Mouse (Mus musculus): ENCODE results near the gene Tmem26. TPM values are rescaled to one million over a fixed set of nuclear protein-coding genes. Genes with fewer than 3 reads are reported as not detected.

The Tmem26 gene
- polyA plus RNA-seq, 1 experiment from 2014 or later: 4.6 TPM

DNA sequence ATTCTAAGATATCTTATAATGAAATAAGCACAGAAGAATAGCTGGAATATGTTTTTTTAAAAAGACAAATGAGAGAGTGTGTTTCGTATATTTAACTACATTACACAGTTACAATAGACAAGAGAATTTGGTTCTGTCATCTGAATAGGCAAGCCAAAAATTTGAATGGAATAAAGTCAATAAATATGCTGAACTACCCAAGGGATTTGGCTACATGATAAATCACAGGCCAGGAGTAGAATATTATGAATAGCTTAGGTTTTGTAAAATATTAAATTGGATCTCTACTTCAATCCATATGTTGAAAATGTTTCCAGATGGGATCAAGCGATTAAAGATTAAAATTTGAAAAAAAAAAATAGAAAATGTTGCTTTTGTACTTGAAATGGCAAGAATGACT lies 60.4 kb downstream of the Tmem26 start:
- Histone ChIP-seq H3K9ac (ENCODE audit: low read depth, low read length) (no peak overlapping the region), H3K4me1 (ENCODE audit: control insufficient read depth, insufficient read depth, low read depth, low read length) (no peaks in the 10 kb centered on the region), H3K27me3 (replicated peaks; ENCODE audit: control insufficient read depth, insufficient read depth, low read length) (no peaks in the 10 kb centered on the region), H3K4me3 (ENCODE audit: low read length) (no peak overlapping the region), H3K36me3 (ENCODE audit: control insufficient read depth, insufficient read depth, low read length) (no peaks in the 10 kb centered on the region), H3K9me3 (ENCODE audit: control insufficient read depth, low read length) (no peaks in the 10 kb centered on the region), H3K4me2 (ENCODE audit: low read length) (no peak overlapping the region), H3K27ac (ENCODE audit: low read depth, low read length) (no peak overlapping the region)
- 93% methylated on average over 2 of the region's 2 CpGs for WGBS
- no peak for ATAC-seq

DNA sequence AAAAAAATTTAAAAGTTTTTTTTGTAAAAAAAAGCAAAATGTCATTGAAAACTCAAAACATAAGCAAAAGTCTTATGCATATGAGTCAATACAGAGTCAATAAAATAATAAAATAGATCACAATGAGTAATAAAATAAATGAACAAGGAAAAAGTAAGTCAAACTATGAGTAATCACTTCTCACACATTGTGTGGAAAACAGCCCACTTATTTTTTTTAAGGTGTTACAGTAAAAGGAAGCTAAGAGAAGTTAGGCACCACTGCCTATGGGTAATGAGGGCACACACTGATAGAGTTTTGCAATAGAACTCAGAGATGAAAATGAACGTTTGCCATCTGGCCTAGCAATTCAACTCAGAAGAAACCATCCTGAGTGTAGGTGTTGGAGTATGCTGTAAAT lies 61.0 kb downstream of the Tmem26 start:
- Histone ChIP-seq H3K27ac (ENCODE audit: low read depth, low read length) (no peak overlapping the region), H3K4me1 (ENCODE audit: control insufficient read depth, insufficient read depth, low read depth, low read length) (no peaks in the 10 kb centered on the region), H3K4me3 (ENCODE audit: low read length) (no peak overlapping the region), H3K9me3 (ENCODE audit: control insufficient read depth, low read length) (no peaks in the 10 kb centered on the region), H3K4me2 (ENCODE audit: low read length) (no peak overlapping the region), H3K27me3 (replicated peaks; ENCODE audit: control insufficient read depth, insufficient read depth, low read length) (no peaks in the 10 kb centered on the region), H3K36me3 (ENCODE audit: control insufficient read depth, insufficient read depth, low read length) (no peaks in the 10 kb centered on the region), H3K9ac (ENCODE audit: low read depth, low read length) (no peak overlapping the region)
- ATAC-seq: no peak
- 85% methylated on average over 1 of the region's 1 CpGs for WGBS

DNA sequence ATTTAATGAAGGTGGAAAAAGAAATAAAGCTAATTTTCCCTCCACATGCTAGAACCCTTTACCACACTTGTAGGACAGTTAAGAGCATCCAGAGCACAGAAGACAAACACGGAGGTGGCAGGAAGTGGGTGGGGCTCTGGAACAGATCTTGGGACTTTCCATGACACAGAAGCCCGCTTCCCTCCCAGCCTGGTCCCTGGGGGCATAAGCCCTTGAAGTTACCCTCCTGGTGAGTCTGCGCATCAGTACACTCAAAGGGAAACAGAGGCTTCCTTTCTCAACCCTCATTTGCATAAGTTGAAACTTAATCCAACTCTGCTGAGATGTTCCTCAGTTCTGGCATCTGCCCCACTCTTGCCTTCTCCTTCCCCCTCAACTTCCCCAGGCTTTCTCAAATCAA lies 72.0 kb downstream of the Tmem26 start:
- H3K4me1 ChIP-seq (ENCODE audit: control insufficient read depth, insufficient read depth, low read depth, low read length): no peaks in the 10 kb centered on the region
- no peaks in the 10 kb centered on the region for H3K27me3 ChIP-seq (replicated peaks; ENCODE audit: control insufficient read depth, insufficient read depth, low read length)
- WGBS: 11% methylated on average over 3 of the region's 3 CpGs
- no peak overlapping the region for H3K4me2 ChIP-seq (ENCODE audit: low read length)
- H3K4me3 ChIP-seq (ENCODE audit: low read length): no peak overlapping the region
- no peak overlapping the region for H3K27ac ChIP-seq (ENCODE audit: low read depth, low read length)
- H3K9me3 ChIP-seq (ENCODE audit: control insufficient read depth, low read length): no peaks in the 10 kb centered on the region
- no peaks in the 10 kb centered on the region for H3K36me3 ChIP-seq (ENCODE audit: control insufficient read depth, insufficient read depth, low read length)
- no peak for ATAC-seq
- no peak overlapping the region for H3K9ac ChIP-seq (ENCODE audit: low read depth, low read length)

DNA sequence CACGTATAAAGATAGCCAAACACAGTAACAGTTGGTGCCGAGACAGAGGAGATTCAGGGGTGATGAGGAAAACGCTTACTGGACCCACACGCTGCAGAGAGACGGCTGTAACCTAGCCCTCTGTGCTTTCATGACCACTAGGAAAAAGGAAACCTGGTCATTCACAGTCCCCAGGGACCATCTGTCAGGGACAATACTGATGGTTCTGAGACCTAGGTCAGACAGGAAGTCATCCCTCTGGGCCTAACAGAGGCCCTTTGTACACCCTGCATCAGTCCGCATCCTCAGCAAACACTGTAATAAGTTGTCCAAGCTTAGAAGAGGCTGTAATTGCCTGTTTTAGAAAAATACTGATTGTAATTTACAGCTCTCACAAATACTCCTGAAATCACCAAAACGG lies 76.4 kb downstream of the Tmem26 start:
- no peaks in the 10 kb centered on the region for H3K4me1 ChIP-seq (ENCODE audit: control insufficient read depth, insufficient read depth, low read depth, low read length)
- no peaks in the 10 kb centered on the region for H3K27me3 ChIP-seq (replicated peaks; ENCODE audit: control insufficient read depth, insufficient read depth, low read length)
- WGBS: 66% methylated on average over 7 of the region's 7 CpGs
- H3K27ac ChIP-seq (ENCODE audit: low read depth, low read length): no peak overlapping the region
- H3K4me2 ChIP-seq (ENCODE audit: low read length): no peak overlapping the region
- no peak overlapping the region for H3K9ac ChIP-seq (ENCODE audit: low read depth, low read length)
- H3K9me3 ChIP-seq (ENCODE audit: control insufficient read depth, low read length): no peaks in the 10 kb centered on the region
- ATAC-seq: no peak
- H3K36me3 ChIP-seq (ENCODE audit: control insufficient read depth, insufficient read depth, low read length): no peaks in the 10 kb centered on the region
- H3K4me3 ChIP-seq (ENCODE audit: low read length): no peak overlapping the region

DNA sequence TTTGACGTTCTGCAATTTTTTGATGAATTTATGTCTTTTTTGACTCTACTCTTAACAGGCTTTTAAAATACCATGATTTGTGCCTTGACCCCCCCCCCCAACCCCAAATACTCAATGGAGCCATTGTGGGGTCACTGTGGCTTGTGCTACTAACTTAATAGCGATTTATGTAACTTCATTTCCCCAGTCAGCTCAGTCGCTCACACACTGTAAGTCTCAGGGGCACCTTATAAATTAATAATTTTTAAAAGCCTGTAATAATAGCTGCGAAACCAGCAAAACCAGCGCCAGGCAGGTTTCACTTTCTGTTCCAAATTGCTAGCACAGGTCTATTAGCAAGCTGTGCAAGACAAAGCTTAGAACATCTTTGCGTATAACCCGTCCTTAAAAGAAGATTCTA lies 76.9 kb downstream of the Tmem26 start:
- no peaks in the 10 kb centered on the region for H3K36me3 ChIP-seq (ENCODE audit: control insufficient read depth, insufficient read depth, low read length)
- H3K4me1 ChIP-seq (ENCODE audit: control insufficient read depth, insufficient read depth, low read depth, low read length): no peaks in the 10 kb centered on the region
- no peak overlapping the region for H3K4me3 ChIP-seq (ENCODE audit: low read length)
- H3K27me3 ChIP-seq (replicated peaks; ENCODE audit: control insufficient read depth, insufficient read depth, low read length): no peaks in the 10 kb centered on the region
- H3K27ac ChIP-seq (ENCODE audit: low read depth, low read length): no peak overlapping the region
- H3K9ac ChIP-seq (ENCODE audit: low read depth, low read length): no peak overlapping the region
- no peaks in the 10 kb centered on the region for H3K9me3 ChIP-seq (ENCODE audit: control insufficient read depth, low read length)
- 77% methylated on average over 7 of the region's 7 CpGs for WGBS
- no peak for ATAC-seq
- no peak overlapping the region for H3K4me2 ChIP-seq (ENCODE audit: low read length)

DNA sequence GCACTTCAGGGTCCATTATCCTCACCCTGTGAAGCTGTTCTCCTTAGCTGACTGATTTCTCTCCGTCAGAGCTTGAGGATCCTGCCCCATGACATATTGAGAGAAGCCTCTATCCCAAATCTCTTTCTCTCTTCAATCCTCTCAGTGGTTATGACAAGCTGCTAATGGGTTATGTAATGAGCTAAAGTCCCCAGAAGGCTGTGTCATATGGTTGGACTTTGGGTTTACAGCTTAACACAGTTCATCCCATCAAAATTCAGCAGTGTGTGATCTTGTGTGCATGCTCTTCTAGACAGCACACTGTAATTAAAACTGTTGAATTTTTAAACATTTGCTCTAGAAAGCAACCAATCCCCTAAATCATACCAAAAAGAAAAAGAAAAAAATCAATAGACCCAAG lies 82.9 kb downstream of the Tmem26 start:
- H3K4me3 ChIP-seq (ENCODE audit: low read length): no peak overlapping the region
- no peaks in the 10 kb centered on the region for H3K4me1 ChIP-seq (ENCODE audit: control insufficient read depth, insufficient read depth, low read depth, low read length)
- H3K27me3 ChIP-seq (replicated peaks; ENCODE audit: control insufficient read depth, insufficient read depth, low read length): no peaks in the 10 kb centered on the region
- no peak overlapping the region for H3K4me2 ChIP-seq (ENCODE audit: low read length)
- 75% methylated on average over 1 of the region's 1 CpGs for WGBS
- no peak overlapping the region for H3K27ac ChIP-seq (ENCODE audit: low read depth, low read length)
- H3K36me3 ChIP-seq (ENCODE audit: control insufficient read depth, insufficient read depth, low read length): no peaks in the 10 kb centered on the region
- no peak overlapping the region for H3K9ac ChIP-seq (ENCODE audit: low read depth, low read length)
- no peaks in the 10 kb centered on the region for H3K9me3 ChIP-seq (ENCODE audit: control insufficient read depth, low read length)
- no peak for ATAC-seq

DNA sequence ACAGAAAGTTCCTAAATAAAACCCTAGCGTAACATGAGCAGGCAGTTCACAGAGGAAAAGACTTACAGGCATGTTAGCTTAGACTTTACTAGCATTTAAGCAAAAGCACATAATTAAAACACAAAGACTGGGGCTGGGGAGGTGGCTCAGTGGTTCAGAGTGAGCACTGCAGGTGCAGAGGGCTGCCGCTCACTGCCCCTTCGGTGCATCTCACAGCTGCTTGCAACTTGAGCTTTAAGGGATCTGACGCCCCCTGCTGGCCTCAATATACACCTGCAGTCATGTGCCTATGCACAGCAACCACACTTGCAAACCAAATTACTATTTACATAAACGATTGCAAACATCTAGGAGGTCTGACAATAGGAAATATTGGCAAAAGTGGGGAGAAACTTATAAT lies 87.5 kb downstream of the Tmem26 start:
- WGBS: 88% methylated on average over 5 of the region's 5 CpGs
- H3K9ac ChIP-seq (ENCODE audit: low read depth, low read length): no peak overlapping the region
- no peak overlapping the region for H3K4me3 ChIP-seq (ENCODE audit: low read length)
- H3K4me2 ChIP-seq (ENCODE audit: low read length): no peak overlapping the region
- H3K36me3 ChIP-seq (ENCODE audit: control insufficient read depth, insufficient read depth, low read length): no peaks in the 10 kb centered on the region
- no peak for ATAC-seq
- H3K4me1 ChIP-seq (ENCODE audit: control insufficient read depth, insufficient read depth, low read depth, low read length): no peaks in the 10 kb centered on the region
- no peaks in the 10 kb centered on the region for H3K27me3 ChIP-seq (replicated peaks; ENCODE audit: control insufficient read depth, insufficient read depth, low read length)
- H3K27ac ChIP-seq (ENCODE audit: low read depth, low read length): no peak overlapping the region
- no peaks in the 10 kb centered on the region for H3K9me3 ChIP-seq (ENCODE audit: control insufficient read depth, low read length)

DNA sequence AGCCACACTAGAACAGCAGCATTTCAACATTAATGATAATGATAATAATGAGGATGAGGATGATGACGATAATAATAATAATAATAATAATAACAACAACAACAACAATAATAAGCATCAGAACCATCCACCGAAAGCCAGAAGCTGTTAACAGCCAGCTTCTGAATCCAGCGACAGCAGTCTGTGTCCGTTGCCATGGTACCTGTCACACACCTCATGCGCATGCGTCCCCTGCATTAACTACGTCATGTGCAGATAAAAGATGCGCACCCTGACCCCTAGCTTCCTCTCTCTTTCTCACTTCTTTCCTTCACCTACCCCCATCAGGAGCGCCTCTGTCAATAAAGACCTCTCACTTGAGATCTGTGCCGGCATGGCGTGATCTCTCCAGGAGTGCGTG lies 89.3 kb downstream of the Tmem26 start:
- no peaks in the 10 kb centered on the region for H3K9me3 ChIP-seq (ENCODE audit: control insufficient read depth, low read length)
- ATAC-seq: no peak
- H3K27me3 ChIP-seq (replicated peaks; ENCODE audit: control insufficient read depth, insufficient read depth, low read length): no peaks in the 10 kb centered on the region
- no peak overlapping the region for H3K27ac ChIP-seq (ENCODE audit: low read depth, low read length)
- H3K4me3 ChIP-seq (ENCODE audit: low read length): no peak overlapping the region
- H3K4me2 ChIP-seq (ENCODE audit: low read length): no peak overlapping the region
- no peaks in the 10 kb centered on the region for H3K36me3 ChIP-seq (ENCODE audit: control insufficient read depth, insufficient read depth, low read length)
- 83% methylated on average over 12 of the region's 12 CpGs for WGBS
- H3K4me1 ChIP-seq (ENCODE audit: control insufficient read depth, insufficient read depth, low read depth, low read length): no peaks in the 10 kb centered on the region
- no peak overlapping the region for H3K9ac ChIP-seq (ENCODE audit: low read depth, low read length)

DNA sequence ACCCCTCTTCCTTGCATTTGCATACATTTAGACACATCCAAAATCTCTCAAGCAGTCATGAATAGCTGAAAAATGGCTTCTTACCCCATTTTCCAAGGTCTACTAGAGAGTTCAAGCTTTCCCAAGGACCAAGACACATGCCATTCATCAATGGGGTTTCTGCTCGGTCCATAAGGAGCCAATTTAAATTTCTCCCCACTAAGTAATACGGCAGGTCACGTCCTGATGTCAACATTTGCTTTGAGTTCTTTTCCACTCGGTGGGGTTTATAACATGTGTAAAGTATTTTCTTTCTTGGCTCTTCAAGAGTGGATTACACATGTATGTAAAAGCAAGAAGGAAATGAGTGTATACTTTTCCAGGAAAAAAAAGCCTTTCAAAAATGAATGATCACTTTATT lies 93.8 kb downstream of the Tmem26 start:
- Histone ChIP-seq H3K9ac (ENCODE audit: low read depth, low read length) (no peak overlapping the region), H3K36me3 (ENCODE audit: control insufficient read depth, insufficient read depth, low read length) (no peaks in the 10 kb centered on the region), H3K4me1 (ENCODE audit: control insufficient read depth, insufficient read depth, low read depth, low read length) (no peaks in the 10 kb centered on the region), H3K27ac (ENCODE audit: low read depth, low read length) (no peak overlapping the region), H3K4me2 (ENCODE audit: low read length) (no peak overlapping the region), H3K4me3 (ENCODE audit: low read length) (no peak overlapping the region), H3K27me3 (replicated peaks; ENCODE audit: control insufficient read depth, insufficient read depth, low read length) (no peaks in the 10 kb centered on the region), H3K9me3 (ENCODE audit: control insufficient read depth, low read length) (peaks cover 3% of the 10 kb centered on the region; the same call in 1 of the 2 replicates)
- WGBS: 79% methylated on average over 4 of the region's 4 CpGs
- no peak for ATAC-seq

DNA sequence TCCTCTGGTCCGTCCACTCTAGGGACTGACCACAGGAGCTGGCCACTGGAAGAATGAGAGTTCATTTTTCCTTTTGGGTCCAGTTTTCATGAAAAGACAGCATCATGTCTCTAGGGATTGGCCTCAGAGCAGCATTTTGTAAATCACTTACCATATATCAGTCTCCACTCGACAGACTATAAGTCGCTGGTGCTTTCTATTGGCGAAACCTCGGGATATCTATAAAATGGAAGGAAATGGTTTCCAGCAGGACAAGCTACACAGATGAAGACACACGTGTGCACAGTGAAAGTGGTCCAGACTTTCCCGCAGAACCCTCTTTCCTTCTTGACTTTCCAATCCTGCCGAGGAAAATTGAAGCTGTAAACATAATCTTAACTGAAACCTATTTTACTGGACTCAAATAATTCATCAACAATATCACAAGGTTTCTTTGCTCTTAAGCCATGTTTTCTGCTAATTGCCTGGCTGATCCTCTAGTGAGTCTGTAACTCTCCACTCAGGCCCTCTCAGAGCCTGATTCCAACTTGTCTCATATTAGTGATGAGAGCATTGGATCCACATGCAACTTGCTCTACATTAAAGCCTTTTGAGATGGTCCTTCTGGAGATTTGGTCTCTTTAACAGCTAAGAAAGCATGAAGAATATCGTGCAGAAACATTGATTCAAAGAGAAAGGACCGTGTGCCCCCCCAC lies 94.8 kb downstream of the Tmem26 start:
- no peaks in the 10 kb centered on the region for H3K27me3 ChIP-seq (replicated peaks; ENCODE audit: control insufficient read depth, insufficient read depth, low read length)
- 83% methylated on average over 10 of the region's 10 CpGs for WGBS
- no peaks in the 10 kb centered on the region for H3K4me1 ChIP-seq (ENCODE audit: control insufficient read depth, insufficient read depth, low read depth, low read length)
- no peaks in the 10 kb centered on the region for H3K36me3 ChIP-seq (ENCODE audit: control insufficient read depth, insufficient read depth, low read length)
- no peak overlapping the region for H3K4me2 ChIP-seq (ENCODE audit: low read length)
- peaks cover 3% of the 10 kb centered on the region; the same call in 1 of the 2 replicates for H3K9me3 ChIP-seq (ENCODE audit: control insufficient read depth, low read length)
- no peak overlapping the region for H3K27ac ChIP-seq (ENCODE audit: low read depth, low read length)
- ATAC-seq: no peak
- no peak overlapping the region for H3K9ac ChIP-seq (ENCODE audit: low read depth, low read length)
- H3K4me3 ChIP-seq (ENCODE audit: low read length): no peak overlapping the region

Data from hindbrain, embryonic 16.5 days (tissue).